Mouse (Mus musculus): ENCODE data around the gene Bola1. TPM values are rescaled to one million over a fixed set of nuclear protein-coding genes. Genes with fewer than 3 reads are reported as not detected.
"Not testable (repeated sequence)": the region's sequence is repeated elsewhere in the genome, so short reads cannot be mapped to it uniquely, and the experiment has no call there.

Bola1 gene
- polyA plus RNA-seq, 1 experiment: 10.4 TPM

DNA sequence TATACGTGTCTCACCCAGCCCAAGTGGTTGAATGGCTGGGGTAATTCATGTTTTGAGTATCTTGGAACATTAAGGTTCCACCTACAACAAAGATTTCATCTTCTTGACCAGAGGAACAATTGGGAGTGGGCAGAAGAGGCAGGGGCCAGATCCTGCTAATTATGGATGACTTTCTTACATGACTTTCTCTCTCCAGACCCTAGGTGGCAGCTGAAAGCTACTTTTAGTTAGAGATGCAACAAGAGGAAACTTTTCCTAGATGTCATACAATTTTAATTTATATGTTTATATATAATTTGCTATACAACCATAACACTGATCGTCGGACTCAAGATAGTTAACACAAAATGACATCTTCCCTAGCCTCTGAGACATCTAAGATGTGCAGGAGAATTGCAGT is 11.7 kb downstream of the Bola1 start:
- H3K4me3 ChIP-seq (ENCODE audit: insufficient read depth, low read length): no peak overlapping the region
- H3K4me1 ChIP-seq (ENCODE audit: control insufficient read depth, insufficient read depth, low read length): no peaks in the 10 kb centered on the region
- no peak for TF ChIP-seq POLR2A (IDR thresholded peaks at IDR 0.05; ENCODE audit: low read depth, low read length)
- no peak for TF ChIP-seq CTCF (IDR thresholded peaks at IDR 0.05; ENCODE audit: borderline replicate concordance, insufficient read depth, low read length)
- H3K27ac ChIP-seq (ENCODE audit: insufficient read depth, low read length): no peak overlapping the region

DNA sequence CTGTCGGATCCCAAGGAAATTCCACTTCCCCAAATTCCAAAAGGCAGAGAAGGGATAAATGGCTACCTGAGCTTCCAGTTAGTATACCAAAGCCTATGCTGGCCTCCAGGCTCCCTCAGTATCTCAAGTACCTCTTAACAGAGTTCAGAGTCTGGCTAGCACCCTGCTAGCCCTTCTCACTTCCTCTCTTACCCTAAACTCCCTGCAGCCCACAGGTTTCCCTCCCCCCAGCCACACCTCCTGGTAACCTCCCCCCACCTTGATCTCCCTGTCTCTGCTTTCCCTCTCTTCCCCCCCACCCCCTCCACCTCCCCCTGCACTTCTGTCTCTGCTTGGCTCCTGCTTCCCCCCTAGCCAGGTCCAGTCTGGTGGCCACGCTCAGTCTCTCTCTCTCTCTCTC is 19.8 kb downstream of the Bola1 start:
- H3K27ac ChIP-seq (ENCODE audit: insufficient read depth, low read length): no peak overlapping the region
- no peaks in the 10 kb centered on the region for H3K4me1 ChIP-seq (ENCODE audit: control insufficient read depth, insufficient read depth, low read length)
- TF ChIP-seq CTCF (IDR thresholded peaks at IDR 0.05; ENCODE audit: borderline replicate concordance, insufficient read depth, low read length) (no peak), POLR2A (IDR thresholded peaks at IDR 0.05; ENCODE audit: low read depth, low read length) (no peak)

GRCm38 (mm10) chr3:96198601-96199251 is 20.8 kb downstream of the Bola1 start:
- not testable (repeated sequence) for H3K4me1 ChIP-seq (ENCODE audit: control insufficient read depth, insufficient read depth, low read length); H3K27ac ChIP-seq (ENCODE audit: insufficient read depth, low read length); H3K4me3 ChIP-seq (ENCODE audit: insufficient read depth, low read length)

More for the DNA sequence above, 19.8 kb downstream of the Bola1 start:
- H3K4me3 ChIP-seq (ENCODE audit: insufficient read depth, low read length): no peak overlapping the region

- H3K4me1 ChIP-seq (ENCODE audit: control insufficient read depth, insufficient read depth, low read length): no peaks in the 10 kb centered on the region
- H3K27ac ChIP-seq (ENCODE audit: insufficient read depth, low read length): no peak overlapping the region
- 0 out of 2 replicates have a peak, but pooled peaks have one; percentile 24 for TF ChIP-seq POLR2A (IDR thresholded peaks at IDR 0.05; ENCODE audit: low read depth, low read length)
- TF ChIP-seq CTCF (IDR thresholded peaks at IDR 0.05; ENCODE audit: borderline replicate concordance, insufficient read depth, low read length): no peak
- no peak overlapping the region for H3K4me3 ChIP-seq (ENCODE audit: insufficient read depth, low read length)
Observed at GRCm38 (mm10) chr3:96198181-96198580, 21.3 kb downstream of the Bola1 start.

DNA sequence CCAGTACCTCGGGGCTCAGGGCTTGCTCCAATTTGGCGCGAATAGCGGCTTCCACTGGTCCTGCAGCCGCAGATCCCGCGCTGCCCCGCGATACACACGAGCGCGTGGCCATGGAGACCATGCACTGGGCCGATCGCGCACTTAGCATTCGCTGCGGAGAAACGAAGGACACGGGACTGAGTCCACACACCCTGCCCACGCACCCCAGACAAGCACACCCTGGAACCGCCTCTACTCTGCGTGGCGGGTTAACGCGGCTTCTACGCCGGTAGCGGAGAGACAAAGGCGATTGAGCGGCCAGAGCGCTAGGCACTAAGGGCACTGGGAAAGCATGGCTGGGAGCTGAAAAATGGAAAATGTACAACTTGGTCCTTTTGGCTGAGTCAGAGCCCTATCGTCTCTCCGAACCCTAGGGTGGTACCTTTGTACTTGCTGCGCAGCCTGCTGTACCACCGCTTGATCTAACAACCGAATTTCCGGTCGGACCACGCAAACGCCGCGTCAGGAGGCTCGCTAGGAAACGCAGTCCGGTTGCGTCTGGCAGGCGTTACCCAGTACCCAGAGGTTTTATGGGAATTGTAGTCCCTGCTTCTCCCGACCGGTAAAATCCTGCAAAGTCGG is 22.3 kb downstream of the Bola1 start:
- Histone ChIP-seq H3K4me1 (ENCODE audit: control insufficient read depth, insufficient read depth, low read length) (no peaks in the 10 kb centered on the region), H3K27ac (ENCODE audit: insufficient read depth, low read length) (peak overlapping the region; percentile 81), H3K4me3 (ENCODE audit: insufficient read depth, low read length) (peak overlapping the region; percentile 79)
- peak; percentile 94 for TF ChIP-seq POLR2A (IDR thresholded peaks at IDR 0.05; ENCODE audit: low read depth, low read length)
- no peak for TF ChIP-seq CTCF (IDR thresholded peaks at IDR 0.05; ENCODE audit: borderline replicate concordance, insufficient read depth, low read length)

- Histone ChIP-seq H3K4me3 (ENCODE audit: insufficient read depth, low read length) (peak overlapping the region; percentile 79), H3K27ac (ENCODE audit: insufficient read depth, low read length) (peak overlapping the region; percentile 81), H3K4me1 (ENCODE audit: control insufficient read depth, insufficient read depth, low read length) (no peaks in the 10 kb centered on the region)
- TF ChIP-seq POLR2A (IDR thresholded peaks at IDR 0.05; ENCODE audit: low read depth, low read length) (no peak; the same call in 1 of the 2 replicates), CTCF (IDR thresholded peaks at IDR 0.05; ENCODE audit: borderline replicate concordance, insufficient read depth, low read length) (no peak)
Observed at GRCm38 (mm10) chr3:96196437-96197128, 22.9 kb downstream of the Bola1 start.

DNA sequence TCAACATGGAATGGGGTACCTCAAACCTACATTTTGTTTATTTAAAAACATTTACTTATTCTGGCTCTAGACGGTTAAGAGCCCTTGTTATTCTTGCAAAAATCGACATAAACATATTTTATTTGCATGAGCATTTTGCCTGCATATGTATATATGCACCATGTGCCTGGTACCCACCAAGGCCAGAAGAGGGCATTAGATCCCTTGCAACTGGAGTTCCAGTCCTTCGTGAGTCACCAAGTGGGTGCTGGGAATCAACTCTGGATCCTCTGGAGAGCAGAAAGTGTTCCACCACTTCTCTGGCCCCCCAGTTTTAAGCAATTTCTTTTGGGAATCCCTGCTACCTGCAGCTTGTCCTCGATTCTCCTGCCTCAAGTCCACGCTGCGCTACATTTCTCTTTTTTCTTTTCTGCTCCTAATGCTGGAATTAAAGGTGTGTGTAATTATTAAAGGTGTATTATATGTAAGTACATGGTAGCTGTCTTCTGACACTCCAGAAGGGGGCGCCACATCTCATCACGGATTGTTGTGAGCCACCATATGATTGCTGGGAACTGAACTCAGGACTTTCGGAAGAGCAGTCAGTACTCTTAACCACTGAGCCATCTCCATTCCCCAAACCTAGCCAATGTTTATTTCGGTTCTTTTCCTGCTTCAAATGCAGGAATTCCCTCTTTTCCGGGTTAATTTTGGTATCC is 23.7 kb downstream of the Bola1 start:
- no peak for TF ChIP-seq POLR2A (IDR thresholded peaks at IDR 0.05; ENCODE audit: low read depth, low read length)
- no peak for TF ChIP-seq CTCF (IDR thresholded peaks at IDR 0.05; ENCODE audit: borderline replicate concordance, insufficient read depth, low read length)
- H3K27ac ChIP-seq (ENCODE audit: insufficient read depth, low read length): no peak overlapping the region
- no peaks in the 10 kb centered on the region for H3K4me1 ChIP-seq (ENCODE audit: control insufficient read depth, insufficient read depth, low read length)
- H3K4me3 ChIP-seq (ENCODE audit: insufficient read depth, low read length): no peak overlapping the region

- Histone ChIP-seq H3K4me3 (ENCODE audit: insufficient read depth, low read length) (no peak overlapping the region), H3K4me1 (ENCODE audit: control insufficient read depth, insufficient read depth, low read length) (no peaks in the 10 kb centered on the region), H3K27ac (ENCODE audit: insufficient read depth, low read length) (no peak overlapping the region)
- TF ChIP-seq CTCF (IDR thresholded peaks at IDR 0.05; ENCODE audit: borderline replicate concordance, insufficient read depth, low read length): no peak
- TF ChIP-seq POLR2A (IDR thresholded peaks at IDR 0.05; ENCODE audit: low read depth, low read length): no peak
Observed at GRCm38 (mm10) chr3:96194966-96195365, 24.5 kb downstream of the Bola1 start.

GRCm38 (mm10) chr3:96192977-96193376 is 26.5 kb downstream of the Bola1 start:
- Histone ChIP-seq H3K27ac (ENCODE audit: insufficient read depth, low read length) (no peak overlapping the region), H3K4me3 (ENCODE audit: insufficient read depth, low read length) (no peak overlapping the region), H3K4me1 (ENCODE audit: control insufficient read depth, insufficient read depth, low read length) (no peaks in the 10 kb centered on the region)
- TF ChIP-seq CTCF (IDR thresholded peaks at IDR 0.05; ENCODE audit: borderline replicate concordance, insufficient read depth, low read length) (no peak), POLR2A (IDR thresholded peaks at IDR 0.05; ENCODE audit: low read depth, low read length) (no peak)

Measured in embryonic fibroblast, embryonic 13.5 days (primary cell).